11 mouse cellular contexts compared by ENCODE assay signal in the genomic region with DNA sequence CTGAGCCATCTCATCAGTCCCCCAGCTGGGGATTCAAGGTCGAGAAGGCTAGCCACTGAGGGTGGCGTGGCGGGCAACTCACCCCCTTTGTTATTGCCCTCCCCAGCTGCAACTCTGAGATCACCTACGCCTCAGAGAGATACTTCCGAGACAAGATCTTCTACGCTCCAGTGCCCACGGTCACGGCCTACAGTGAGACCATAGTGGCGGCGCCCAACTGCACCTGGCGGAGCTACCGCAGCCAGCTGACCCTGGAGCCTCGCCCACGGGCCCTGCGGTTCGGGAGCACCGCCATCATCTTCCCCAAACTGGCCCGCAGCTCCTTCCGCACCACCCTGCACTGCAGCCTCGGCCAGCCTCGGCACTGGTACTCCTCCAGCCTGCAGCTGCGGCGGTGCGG. TPM values are rescaled to one million over a fixed set of nuclear protein-coding genes. Genes with fewer than 3 reads are reported as not detected.
"Had no signal": no experiment of that assay in that cellular context is flagged by ENCODE, and none has a peak within 500 bp of the region (broad histone marks: within the 10 kb centered on the region; RNA-seq: fewer than 3 reads in every experiment).

No protein-coding gene starts in this region.

- DNase-seq: kidney, postnatal 10 days; lung, adult 2 months; lung, postnatal 36 days; right cerebral cortex, postnatal 14 days; thymus, postnatal 14 days had no signal

- ATAC-seq: lung, postnatal 0 days had no signal

- H3K9ac ChIP-seq: liver, embryonic 14.5 days had no signal

- H3K4me3 ChIP-seq: layer of hippocampus, adult 2 months; left cerebral cortex, adult 2 months had no signal

- H3K27ac ChIP-seq: layer of hippocampus, adult 2 months; left cerebral cortex, adult 2 months; liver, embryonic 14.5 days had no signal

RNA-seq across cellular contexts. Expression of gene Rflna, which starts 8.1 kb away (rescaled TPM):
- total RNA-seq: liver, adult 2 months; megakaryocyte progenitor cell, adult 5-6 weeks had no signal
